Mouse (Mus musculus) liver, embryonic 11.5 days (tissue): ENCODE measurements around the gene Hsdl2. TPM values are rescaled to one million over a fixed set of nuclear protein-coding genes. Genes with fewer than 3 reads are reported as not detected.

Experiments
- ATAC-seq: fragments of 200-750 bp; cut with Nextera tagmentation; replicated peaks from 2 replicates; pipeline ENCODE4 v1.8.0; 2017; ENCODE audit warnings: moderate number of reproducible peaks, mild to moderate bottlenecking, moderate TSS enrichment, moderate library complexity; ENCODE audit not compliant: low FRiP score
- DNase-seq: peaks from one replicate; pipeline ENCODE4 v3.0.0-alpha.2; 2017; ENCODE audit warnings: low spot score
- H3K27ac ChIP-seq: fragments of 300-500 bp; sonication (generic); 2 replicates; pipeline ENCODE4 v1.5.1; 2014; ENCODE audit warnings: mild to moderate bottlenecking, low read depth, low read length, control low read depth
- H3K27me3 ChIP-seq: fragments of 300-500 bp; sonication (generic); replicated peaks from 2 replicates; pipeline ENCODE4 v1.6.1; 2014; ENCODE audit warnings: low read length, mixed read lengths; ENCODE audit not compliant: control insufficient read depth, insufficient read depth
- H3K36me3 ChIP-seq: fragments of 300-500 bp; sonication (generic); 2 replicates; pipeline ENCODE4 v1.6.1; 2014; ENCODE audit warnings: mild to moderate bottlenecking, low read length, moderate library complexity, mixed read lengths; ENCODE audit not compliant: control insufficient read depth, insufficient read depth
- H3K4me1 ChIP-seq: fragments of 300-500 bp; sonication (generic); replicated peaks from 2 replicates; pipeline ENCODE4 v1.6.1; 2014; ENCODE audit warnings: low read length, mixed read lengths; ENCODE audit not compliant: control insufficient read depth, insufficient read depth
- H3K4me2 ChIP-seq: fragments of 300-500 bp; sonication (generic); 2 replicates; pipeline ENCODE4 v1.6.1; 2014; ENCODE audit warnings: mild to moderate bottlenecking, control low read depth, moderate library complexity
- H3K4me3 ChIP-seq: fragments of 300-500 bp; sonication (generic); 2 replicates; pipeline ENCODE4 v1.5.1; 2014; ENCODE audit warnings: low read depth, low read length, control low read depth
- H3K9ac ChIP-seq: fragments of 300-500 bp; sonication (generic); 2 replicates; pipeline ENCODE4 v1.6.1; 2014; ENCODE audit warnings: low read depth, low read length, control low read depth
- H3K9me3 ChIP-seq: fragments of 300-500 bp; sonication (generic); 2 replicates; pipeline ENCODE4 v1.6.1; 2016; ENCODE audit warnings: low read length, inconsistent platforms, mixed read lengths; ENCODE audit not compliant: control insufficient read depth
- WGBS: fragments of 180-500 bp; shearing (Covaris S2); extraction: QIAGEN DNeasy Blood & Tissue Kit; methylation state at CpG from one replicate; pipeline ENCODE4 v1.1.7; 2014; 5-methylcytosine and 5-hydroxymethylcytosine counted together
- polyA plus RNA-seq: library from polyadenylated mRNA; unstranded; fragments of >200 nt; fragmentation: Nextera tagmentation; extraction: Ambion mirVana; gene quantifications from 2 replicates; pipeline ENCODE4 v1.2.1, GENCODE M21; 2014

Hsdl2 gene
- polyA plus RNA-seq, 1 experiment from 2014 or later: 22.4 TPM

- ATAC-seq (no peak), DNase-seq (no peak)
- Histone ChIP-seq H3K27me3 (no peaks in the 10 kb centered on the region), H3K27ac (no peak overlapping the region), H3K4me2 (no peak overlapping the region), H3K36me3 (0 out of 2 replicates have a peak, but pooled peaks cover 2% of the 10 kb centered on the region), H3K9ac (no peak overlapping the region), H3K4me1 (peaks cover 26% of the 10 kb centered on the region), H3K4me3 (no peak overlapping the region), H3K9me3 (no peaks in the 10 kb centered on the region)
- WGBS: 75% methylated on average over 3 of the region's 3 CpGs
These were observed 85.4 kb downstream of the Hsdl2 start for GRCm38 (mm10) chr4:59666550-59667317.

- WGBS: 82% methylated on average over 3 of the region's 3 CpGs
- no peaks in the 10 kb centered on the region for H3K9me3 ChIP-seq
- peaks cover 28% of the 10 kb centered on the region for H3K4me1 ChIP-seq
- H3K27ac ChIP-seq: no peak overlapping the region
- no peak for DNase-seq
- H3K27me3 ChIP-seq: no peaks in the 10 kb centered on the region
- no peaks in the 10 kb centered on the region for H3K36me3 ChIP-seq
- H3K9ac ChIP-seq: no peak overlapping the region
- no peak overlapping the region for H3K4me3 ChIP-seq
- no peak overlapping the region for H3K4me2 ChIP-seq
- no peak for ATAC-seq
These were observed 86.7 kb downstream of the Hsdl2 start for GRCm38 (mm10) chr4:59668050-59668449.

Other genes with a start within 250 kb of the Hsdl2 start
- gene Susd1, start 142.9 kb upstream of the Hsdl2 start, polyA plus RNA-seq: 15.8 and 20.8 TPM in 2 replicates
- gene Ptbp3, start 32.2 kb upstream of the Hsdl2 start, polyA plus RNA-seq: 77.7 and 80.0 TPM in 2 replicates
- gene E130308A19Rik, start 44.6 kb downstream of the Hsdl2 start, polyA plus RNA-seq: 18.5 and 23.5 TPM in 2 replicates
- gene Inip, start 220.0 kb downstream of the Hsdl2 start, polyA plus RNA-seq: 49.9 and 53.8 TPM in 2 replicates
- gene Snx30, start 224.3 kb downstream of the Hsdl2 start, polyA plus RNA-seq: 5.7 and 6.5 TPM in 2 replicates